Mouse (Mus musculus) megakaryocyte, embryonic 14.5 days (primary cell): ENCODE measurements around the gene Map1s. TPM values are rescaled to one million over a fixed set of nuclear protein-coding genes. Genes with fewer than 3 reads are reported as not detected.

ENCODE experiments used
- H3K27me3 ChIP-seq: replicated peaks from 2 replicates; pipeline ENCODE3; 2012; ENCODE audit warnings: inconsistent platforms
- H3K36me3 ChIP-seq: replicated peaks from 2 replicates; pipeline ENCODE3; 2012; ENCODE audit warnings: low read length, inconsistent platforms, mixed read lengths
- H3K4me1 ChIP-seq: 2 replicates; pipeline ENCODE4 v1.6.1; 2012; ENCODE audit warnings: inconsistent platforms
- H3K4me3 ChIP-seq: replicated peaks from 2 replicates; pipeline ENCODE3; 2012; ENCODE audit warnings: moderate library complexity, mild to moderate bottlenecking, inconsistent platforms
- H3K9me3 ChIP-seq: 2 replicates; pipeline ENCODE4 v1.6.1; 2012; ENCODE audit warnings: inconsistent platforms
- FLI1 ChIP-seq: IDR thresholded peaks from 2 replicates; pipeline ENCODE4 v1.6.1; 2012; ENCODE audit warnings: low read length, inconsistent platforms, mixed read lengths
- GATA1 ChIP-seq: IDR thresholded peaks from 3 replicates; pipeline ENCODE4 v1.6.1; 2012; ENCODE audit warnings: mixed read lengths, low read length, inconsistent platforms, borderline replicate concordance
- polyA plus RNA-seq: library from polyadenylated mRNA; stranded (reverse); fragments of >175 nt; gene quantifications from 2 replicates; pipeline ENCODE4 v1.2.3, GENCODE M21; 2012; ENCODE audit warnings: low replicate concordance; ENCODE audit not compliant: insufficient read depth

Gene Map1s
- polyA plus RNA-seq, 1 experiment, result 69.6 TPM

- no peak for TF ChIP-seq GATA1
- peaks cover 2% of the 10 kb centered on the region; the same call in 1 of the 2 replicates for H3K9me3 ChIP-seq
- H3K36me3 ChIP-seq, result peaks cover 36% of the 10 kb centered on the region
These were observed 7.9 kb upstream of the Map1s start for GRCm38 (mm10) chr8:70897681-70898413.

GRCm38 (mm10) chr8:70898661-70899198, 7.0 kb upstream of the Map1s start:
- peak overlapping the region; percentile 96 for H3K4me3 ChIP-seq
- TF ChIP-seq FLI1 (no peak), GATA1 (no peak)
- peaks cover 56% of the 10 kb centered on the region for H3K4me1 ChIP-seq
- no peaks in the 10 kb centered on the region for H3K27me3 ChIP-seq
- no peaks in the 10 kb centered on the region for H3K9me3 ChIP-seq
- peaks cover 27% of the 10 kb centered on the region for H3K36me3 ChIP-seq

More at GRCm38 (mm10) chr8:70897681-70898413, 7.9 kb upstream of the Map1s start:
- Histone ChIP-seq H3K27me3 (peaks cover 7% of the 10 kb centered on the region), H3K4me1 (peaks cover 54% of the 10 kb centered on the region), H3K4me3 (peak overlapping the region; percentile 96)

- Histone ChIP-seq H3K4me3 (no peak overlapping the region), H3K27me3 (no peaks in the 10 kb centered on the region), H3K9me3 (no peaks in the 10 kb centered on the region), H3K36me3 (peaks cover 22% of the 10 kb centered on the region), H3K4me1 (peaks cover 58% of the 10 kb centered on the region)
- no peak for TF ChIP-seq GATA1
- TF ChIP-seq FLI1, result no peak
These were observed 6.5 kb upstream of the Map1s start for GRCm38 (mm10) chr8:70899226-70899625.

- Histone ChIP-seq H3K27me3 (no peaks in the 10 kb centered on the region), H3K9me3 (no peaks in the 10 kb centered on the region), H3K36me3 (peaks cover 5% of the 10 kb centered on the region), H3K4me1 (peaks cover 57% of the 10 kb centered on the region), H3K4me3 (no peak overlapping the region)
- no peak for TF ChIP-seq GATA1
- no peak for TF ChIP-seq FLI1
These were observed 4.8 kb upstream of the Map1s start for GRCm38 (mm10) chr8:70900872-70901387.

- H3K4me3 ChIP-seq, result no peak overlapping the region
- H3K4me1 ChIP-seq, result peaks cover 59% of the 10 kb centered on the region
- H3K27me3 ChIP-seq, result no peaks in the 10 kb centered on the region
- TF ChIP-seq GATA1 (no peak), FLI1 (no peak)
- no peaks in the 10 kb centered on the region for H3K9me3 ChIP-seq
- no peaks in the 10 kb centered on the region for H3K36me3 ChIP-seq
These were observed 3.5 kb upstream of the Map1s start for GRCm38 (mm10) chr8:70902211-70902610.

GRCm38 (mm10) chr8:70903112-70903511, 2.6 kb upstream of the Map1s start:
- H3K27me3 ChIP-seq, result no peaks in the 10 kb centered on the region
- H3K9me3 ChIP-seq, result no peaks in the 10 kb centered on the region
- H3K36me3 ChIP-seq, result no peaks in the 10 kb centered on the region
- TF ChIP-seq GATA1 (no peak), FLI1 (no peak)
- H3K4me3 ChIP-seq, result peak overlapping the region; percentile 1
- H3K4me1 ChIP-seq, result peaks cover 62% of the 10 kb centered on the region

- no peaks in the 10 kb centered on the region for H3K9me3 ChIP-seq
- no peaks in the 10 kb centered on the region for H3K36me3 ChIP-seq
- H3K27me3 ChIP-seq, result no peaks in the 10 kb centered on the region
- H3K4me3 ChIP-seq, result no peak overlapping the region
- TF ChIP-seq GATA1 (no peak), FLI1 (no peak)
- H3K4me1 ChIP-seq, result peaks cover 57% of the 10 kb centered on the region
These were observed 2.1 kb upstream of the Map1s start for GRCm38 (mm10) chr8:70903582-70903981.

- H3K36me3 ChIP-seq, result peaks cover 5% of the 10 kb centered on the region
- H3K4me1 ChIP-seq, result peaks cover 52% of the 10 kb centered on the region
- H3K27me3 ChIP-seq, result no peaks in the 10 kb centered on the region
- TF ChIP-seq FLI1 (no peak), GATA1 (no peak)
- no peaks in the 10 kb centered on the region for H3K9me3 ChIP-seq
- H3K4me3 ChIP-seq, result peak overlapping the region; percentile 71
These were observed 1.2 kb upstream of the Map1s start for GRCm38 (mm10) chr8:70904532-70904931.

- peaks cover 6% of the 10 kb centered on the region for H3K36me3 ChIP-seq
- H3K9me3 ChIP-seq, result no peaks in the 10 kb centered on the region
- H3K27me3 ChIP-seq, result no peaks in the 10 kb centered on the region
- H3K4me3 ChIP-seq, result peak overlapping the region; percentile 98
- H3K4me1 ChIP-seq, result peaks cover 52% of the 10 kb centered on the region
- TF ChIP-seq GATA1 (no peak), FLI1 (no peak)
These were observed 285 bp upstream of the Map1s start for GRCm38 (mm10) chr8:70905463-70905830.

GRCm38 (mm10) chr8:70907518-70907917, 1.8 kb downstream of the Map1s start:
- Histone ChIP-seq H3K27me3 (no peaks in the 10 kb centered on the region), H3K4me1 (peaks cover 65% of the 10 kb centered on the region), H3K4me3 (no peak overlapping the region), H3K36me3 (peaks cover 27% of the 10 kb centered on the region), H3K9me3 (no peaks in the 10 kb centered on the region)
- TF ChIP-seq GATA1 (no peak), FLI1 (no peak)

GRCm38 (mm10) chr8:70911596-70911995, 5.9 kb downstream of the Map1s start:
- peaks cover 52% of the 10 kb centered on the region for H3K4me1 ChIP-seq
- H3K4me3 ChIP-seq, result peak overlapping the region; percentile 17
- no peaks in the 10 kb centered on the region for H3K9me3 ChIP-seq
- H3K27me3 ChIP-seq, result no peaks in the 10 kb centered on the region
- TF ChIP-seq GATA1, result no peak
- TF ChIP-seq FLI1, result no peak
- H3K36me3 ChIP-seq, result peaks cover 68% of the 10 kb centered on the region
